ENCODE assay signal across 8 mouse cellular contexts in the genomic region with DNA sequence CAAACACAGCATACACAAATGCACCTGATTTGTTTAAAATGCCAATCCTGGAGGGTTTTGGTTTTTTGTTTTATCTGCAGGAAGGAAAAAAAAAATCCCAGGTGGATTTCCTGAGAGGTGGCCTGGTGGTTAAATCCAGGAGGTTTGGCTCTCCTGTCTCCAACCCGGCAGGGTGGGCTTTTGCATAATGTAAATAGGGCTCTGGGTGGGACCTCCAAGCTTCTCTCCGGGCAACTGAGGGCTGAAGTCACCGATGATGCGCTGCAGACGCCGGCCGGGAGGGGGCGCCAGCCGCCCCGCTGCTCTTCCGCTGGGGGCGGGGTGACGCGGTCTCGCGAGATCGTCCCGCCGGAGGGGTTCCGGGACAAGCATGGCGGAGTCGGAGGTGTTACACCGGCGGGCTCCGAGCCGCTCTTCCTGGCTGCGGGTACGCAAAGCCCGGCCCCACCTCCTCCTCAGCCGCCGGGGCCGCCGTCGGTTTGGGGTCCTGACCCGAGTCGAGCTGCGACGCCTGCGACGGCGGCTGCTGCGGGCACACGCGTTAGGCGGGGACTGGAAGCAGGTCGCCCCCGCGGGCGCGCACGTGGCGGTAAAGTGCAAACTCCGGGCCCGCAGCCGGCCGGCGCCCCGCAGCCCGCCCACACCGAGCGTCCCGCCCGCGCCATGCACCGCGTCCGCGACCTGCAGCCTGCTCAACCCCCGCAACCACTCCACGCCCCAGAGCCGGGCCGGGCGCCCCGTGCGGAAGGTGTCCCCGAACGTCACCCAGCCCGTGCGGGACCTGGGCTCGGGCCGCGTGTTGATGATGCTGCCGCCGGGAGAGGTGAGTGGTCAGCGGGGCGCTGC. TPM values are rescaled to one million over a fixed set of nuclear protein-coding genes. Genes with fewer than 3 reads are reported as not detected.
DNase-seq lines count a peak whose midpoint lies in the region; ATAC-seq and TF ChIP-seq lines count a peak whose summit lies in the region.

A gene (plus strand): TSS at position 337 of the 846 bp plus-strand sequence.

- WGBS in bone marrow, adult 2 months: under 1% methylated on average over 86 of the region's 86 CpGs
- WGBS in embryonic facial prominence, embryonic 15.5 days: under 1% methylated on average over 86 of the region's 86 CpGs
- under 1% methylated on average over 76 of the region's 86 CpGs for WGBS in kidney, embryonic 14.5 days
- under 1% methylated on average over 83 of the region's 86 CpGs for WGBS in limb, embryonic 15.5 days

- peak within 1 kb of the TSS; percentile 93 for H3K9ac ChIP-seq in embryonic facial prominence, embryonic 15.5 days
- peak within 1 kb of the TSS; percentile 93 for H3K9ac ChIP-seq in kidney, embryonic 14.5 days (ENCODE audit: low read depth, low read length)
- H3K9ac ChIP-seq in limb, embryonic 15.5 days: peak within 1 kb of the TSS; percentile 96

- peaks cover 34% of the 10 kb centered on the region for H3K36me3 ChIP-seq in embryonic facial prominence, embryonic 15.5 days
- peaks cover 32% of the 10 kb centered on the region for H3K36me3 ChIP-seq in kidney, embryonic 14.5 days (ENCODE audit: control insufficient read depth, insufficient read depth, low read length)
- H3K36me3 ChIP-seq in limb, embryonic 15.5 days: peaks cover 33% of the 10 kb centered on the region

- peak; percentile 90 for DNase-seq in 416B (ENCODE audit: low read depth)
- DNase-seq in heart, adult 9 months (ENCODE audit: low spot score in 2 of 2): peak; percentile 85 to 91
- DNase-seq in monocyte, adult 2 months (ENCODE audit: low read depth in 1 of 2, low spot score in 2 of 2): peak; percentile 72 to 88
- peak; percentile 90 to 93 for DNase-seq in spleen, postnatal 36 days (ENCODE audit: low spot score in 2 of 2)

- H3K4me2 ChIP-seq in embryonic facial prominence, embryonic 15.5 days (replicated peaks): peak within 1 kb of the TSS; percentile 78
- peak within 1 kb of the TSS; percentile 92 for H3K4me2 ChIP-seq in kidney, embryonic 14.5 days (replicated peaks; ENCODE audit: low read depth, low read length)
- H3K4me2 ChIP-seq in limb, embryonic 15.5 days: peak within 1 kb of the TSS; percentile 88

- no peaks in the 10 kb centered on the region for H3K9me3 ChIP-seq in embryonic facial prominence, embryonic 15.5 days (replicated peaks)
- no peaks in the 10 kb centered on the region for H3K9me3 ChIP-seq in kidney, embryonic 14.5 days (ENCODE audit: control insufficient read depth, low read length)
- no peaks in the 10 kb centered on the region for H3K9me3 ChIP-seq in limb, embryonic 15.5 days

- peak within 1 kb of the TSS; percentile 49; the same call in 1 of the 2 replicates for H3K27ac ChIP-seq in bone marrow, adult 2 months (ENCODE audit: control insufficient read depth, insufficient read depth, low read depth, low read length, poor library complexity)
- 0 out of 2 replicates have a peak within 1 kb of the TSS, but pooled peaks have one; percentile 41 for H3K27ac ChIP-seq in embryonic facial prominence, embryonic 15.5 days (replicated peaks)
- H3K27ac ChIP-seq in kidney, embryonic 14.5 days (ENCODE audit: low read depth, low read length): no peak within 1 kb of the TSS
- peak within 1 kb of the TSS; percentile 43 for H3K27ac ChIP-seq in limb, embryonic 15.5 days

- ATAC-seq in embryonic facial prominence, embryonic 15.5 days (ENCODE audit: insufficient number of reproducible peaks, low FRiP score, low TSS enrichment, low read depth): peak; percentile 77
- peak; percentile 90 for ATAC-seq in kidney, embryonic 14.5 days (ENCODE audit: low FRiP score, low TSS enrichment)
- peak; percentile 71; the same call in 1 of the 2 replicates for ATAC-seq in limb, embryonic 15.5 days (ENCODE audit: insufficient number of reproducible peaks, low FRiP score, low TSS enrichment, low read depth)

- peak; percentile 92 for TF ChIP-seq CTCF in bone marrow, adult 2 months (IDR thresholded peaks at IDR 0.05; ENCODE audit: control insufficient read depth, insufficient read depth, low read length)

- TF ChIP-seq POLR2A in bone marrow, adult 2 months (IDR thresholded peaks at IDR 0.05; ENCODE audit: borderline replicate concordance, control insufficient read depth, low read depth, low read length): peak; percentile 73; the same call in 1 of the 2 replicates

- no peaks in the 10 kb centered on the region for H3K27me3 ChIP-seq in embryonic facial prominence, embryonic 15.5 days
- H3K27me3 ChIP-seq in kidney, embryonic 14.5 days (ENCODE audit: control insufficient read depth, insufficient read depth, low read length): no peaks in the 10 kb centered on the region
- no peaks in the 10 kb centered on the region for H3K27me3 ChIP-seq in limb, embryonic 15.5 days

- H3K4me1 ChIP-seq in bone marrow, adult 2 months (ENCODE audit: control insufficient read depth, insufficient read depth, low read length): peaks cover 3% of the 10 kb centered on the region; the same call in 1 of the 2 replicates
- peaks cover 16% of the 10 kb centered on the region for H3K4me1 ChIP-seq in embryonic facial prominence, embryonic 15.5 days
- H3K4me1 ChIP-seq in kidney, embryonic 14.5 days (ENCODE audit: control insufficient read depth, insufficient read depth, low read length): peaks cover 14% of the 10 kb centered on the region
- H3K4me1 ChIP-seq in limb, embryonic 15.5 days: peaks cover 21% of the 10 kb centered on the region

- peak within 1 kb of the TSS; percentile 86 for H3K4me3 ChIP-seq in bone marrow, adult 2 months (replicated peaks; ENCODE audit: control insufficient read depth, low read depth, low read length)
- H3K4me3 ChIP-seq in embryonic facial prominence, embryonic 15.5 days (replicated peaks): peak within 1 kb of the TSS; percentile 99
- peak within 1 kb of the TSS; percentile 100 for H3K4me3 ChIP-seq in kidney, embryonic 14.5 days (ENCODE audit: low read length)
- peak within 1 kb of the TSS; percentile 100 for H3K4me3 ChIP-seq in limb, embryonic 15.5 days

RNA-seq across cellular contexts. Expression of the gene that starts here (rescaled TPM):
- 8.1 and 11.9 TPM in 2 replicates for polyA plus RNA-seq in bone marrow, adult 2 months (2011; ENCODE audit: insufficient read depth, insufficient read length, low replicate concordance, missing spikeins)
- 31.0 and 32.4 TPM in 2 replicates for polyA plus RNA-seq in embryonic facial prominence, embryonic 15.5 days (2015; fragmentation: Nextera tagmentation; extraction: Ambion mirVana)
- 26.1 and 47.3 TPM in 2 replicates for polyA plus RNA-seq in kidney, embryonic 14.5 days (2014; fragmentation: Nextera tagmentation; extraction: Ambion mirVana)
- 27.0 and 30.3 TPM in 2 replicates for polyA plus RNA-seq in limb, embryonic 15.5 days (2015; fragmentation: Nextera tagmentation; extraction: Ambion mirVana)
